Mouse (Mus musculus) MEL (cell line): ENCODE results near the gene Fbxo4.

Experiments used
- CTCF ChIP-seq, 3 experiments: IDR thresholded peaks in 2 of 3; conservative IDR thresholded peaks in 1 of 3; 2 replicates each; pipeline ENCODE4 v1.5.1; 2011 to 2012; ENCODE audit warnings: low read length in 3 of 3, low read depth in 2 of 3, mild to moderate bottlenecking in 2 of 3, improper control_type of control experiment in 1 of 3, inconsistent platforms in 1 of 3, mixed read lengths in 1 of 3, moderate library complexity in 1 of 3; ENCODE audit not compliant: control insufficient read depth in 1 of 3, insufficient read depth in 1 of 3, poor library complexity in 1 of 3, severe bottlenecking in 1 of 3
- EP300 ChIP-seq, 2 experiments: IDR thresholded peaks; 2 replicates each; pipeline ENCODE4 v1.6.1; 2011; ENCODE audit warnings: improper control_type of control experiment in 2 of 2, low read length in 2 of 2, low read depth in 1 of 2, mild to moderate bottlenecking in 1 of 2
- MAZ ChIP-seq: IDR thresholded peaks from 2 replicates; pipeline ENCODE4 v1.6.1; 2012; ENCODE audit warnings: low read depth, mild to moderate bottlenecking, inconsistent platforms, low read length, improper control_type of control experiment
- NRF1 ChIP-seq: IDR thresholded peaks from 2 replicates; pipeline ENCODE4 v1.6.1; 2014; ENCODE audit warnings: low read depth, mild to moderate bottlenecking, inconsistent platforms, low read length, improper control_type of control experiment, moderate library complexity; ENCODE audit not compliant: poor library complexity, insufficient read depth, severe bottlenecking
- POLR2A ChIP-seq, 2 experiments: IDR thresholded peaks; 2 replicates each; pipeline ENCODE4 v1.6.1; 2011 to 2012; ENCODE audit warnings: low read length in 2 of 2, mild to moderate bottlenecking in 2 of 2, control low read depth in 1 of 2, improper control_type of control experiment in 1 of 2, low read depth in 1 of 2, moderate library complexity in 1 of 2; ENCODE audit not compliant: control insufficient read depth in 1 of 2, insufficient read depth in 1 of 2, poor library complexity in 1 of 2
- POLR2AphosphoS5 ChIP-seq: IDR thresholded peaks from 2 replicates; pipeline ENCODE4 v1.6.1; 2012; ENCODE audit warnings: low read depth, borderline replicate concordance, mild to moderate bottlenecking, inconsistent platforms, low read length, moderate library complexity, mixed read lengths
- RAD21 ChIP-seq: IDR thresholded peaks from 2 replicates; pipeline ENCODE4 v1.6.1; 2011; ENCODE audit warnings: mild to moderate bottlenecking, low read depth, low read length, improper control_type of control experiment
- ZKSCAN1 ChIP-seq: IDR thresholded peaks from 2 replicates; pipeline ENCODE4 v1.6.1; 2012; ENCODE audit warnings: low read depth, mild to moderate bottlenecking, inconsistent platforms, low read length, improper control_type of control experiment, moderate library complexity

DNA sequence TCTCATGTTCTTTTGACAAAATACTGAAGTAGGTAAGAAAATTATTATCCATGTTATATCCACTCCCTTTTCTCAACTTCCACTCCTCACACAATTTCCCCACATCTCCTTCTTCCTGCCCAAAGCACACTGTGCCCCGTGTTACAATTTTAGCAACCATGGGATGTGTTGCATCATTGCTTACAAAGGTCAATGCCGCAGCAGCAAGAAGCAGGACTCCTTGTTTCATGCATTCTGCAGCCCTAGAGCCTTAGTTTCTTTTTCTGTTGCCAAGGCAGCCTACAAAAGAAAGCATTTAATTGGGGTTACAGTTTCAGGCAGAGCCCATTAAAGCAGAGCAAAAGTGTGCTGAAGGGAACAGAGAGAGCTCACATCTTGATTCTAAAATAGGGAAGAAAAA is 24.4 kb downstream of the Fbxo4 start:
- TF ChIP-seq CTCF (IDR thresholded peaks at IDR 0.05 in 2 of 3, conservative IDR thresholded peaks at IDR 0.05 in 1 of 3; ENCODE audit: control insufficient read depth in 1 of 3, insufficient read depth in 1 of 3, low read depth in 2 of 3, low read length in 3 of 3, poor library complexity in 1 of 3, severe bottlenecking in 1 of 3) (no peak), POLR2A (IDR thresholded peaks at IDR 0.05; ENCODE audit: control insufficient read depth in 1 of 2, insufficient read depth in 1 of 2, low read depth in 1 of 2, low read length in 2 of 2, poor library complexity in 1 of 2) (no peak), NRF1 (no peak), EP300 (IDR thresholded peaks at IDR 0.05; ENCODE audit: low read depth in 1 of 2, low read length in 2 of 2) (no peak), ZKSCAN1 (no peak), RAD21 (no peak), POLR2AphosphoS5 (no peak), MAZ (no peak)
